Mouse (Mus musculus) thymus, adult 2 months (tissue): ENCODE results near the gene AL731706.1. TPM values are rescaled to one million over a fixed set of nuclear protein-coding genes. Genes with fewer than 3 reads are reported as not detected.

ENCODE experiments used
- DNase-seq: peaks from one replicate; pipeline ENCODE4 v3.0.0; 2021
- H3K27ac ChIP-seq: fragments of 200-500 bp; 2 replicates; pipeline ENCODE4 v1.5.1; 2012; ENCODE audit warnings: low read length, control low read depth; ENCODE audit not compliant: control insufficient read depth, insufficient read depth
- H3K27me3 ChIP-seq: fragments of 200-500 bp; 2 replicates; pipeline ENCODE4 v1.6.1; 2012; ENCODE audit warnings: mild to moderate bottlenecking, low read length, moderate library complexity, mixed read lengths; ENCODE audit not compliant: control insufficient read depth, insufficient read depth
- H3K36me3 ChIP-seq: fragments of 200-500 bp; 2 replicates; pipeline ENCODE4 v1.6.1; 2012; ENCODE audit warnings: mild to moderate bottlenecking, low read length, moderate library complexity; ENCODE audit not compliant: control insufficient read depth, insufficient read depth
- H3K4me1 ChIP-seq: fragments of 200-500 bp; replicated peaks from 2 replicates; pipeline ENCODE4 v1.6.1; 2012; ENCODE audit warnings: low read length; ENCODE audit not compliant: control insufficient read depth, insufficient read depth
- H3K4me3 ChIP-seq: fragments of 200-500 bp; 2 replicates; pipeline ENCODE4 v1.5.1; 2012; ENCODE audit warnings: mild to moderate bottlenecking, low read length, control low read depth, moderate library complexity; ENCODE audit not compliant: control insufficient read depth, insufficient read depth
- CTCF ChIP-seq: fragments of 200-500 bp; IDR thresholded peaks from 2 replicates; pipeline ENCODE4 v1.5.1; 2012; ENCODE audit warnings: mild to moderate bottlenecking, control low read depth, low read length, moderate library complexity, borderline replicate concordance; ENCODE audit not compliant: control insufficient read depth, poor library complexity, insufficient read depth; ENCODE audit errors: extremely low read depth
- POLR2A ChIP-seq: fragments of 200-500 bp; IDR thresholded peaks from 2 replicates; pipeline ENCODE4 v1.6.1; 2012; ENCODE audit warnings: mild to moderate bottlenecking, low read length, control low read depth, moderate library complexity; ENCODE audit not compliant: control insufficient read depth, poor library complexity, insufficient read depth; ENCODE audit errors: extremely low read depth
- WGBS: fragments of 180-500 bp; shearing (Covaris S2); methylation state at CpG from one replicate; pipeline ENCODE4 v1.1.7; 2018; 5-methylcytosine and 5-hydroxymethylcytosine counted together
- polyA plus RNA-seq: library from polyadenylated mRNA; depleted of rRNA; stranded (reverse); fragments of >200 nt; gene quantifications from 2 replicates; pipeline ENCODE4 v1.2.3, GENCODE M21; 2012

The AL731706.1 gene
- polyA plus RNA-seq, 1 experiment, result 8.0 TPM

GRCm38 (mm10) chr2:136919433-136919832, 28.2 kb upstream of the AL731706.1 start:
- no peaks in the 10 kb centered on the region for H3K36me3 ChIP-seq
- WGBS, result 97% methylated on average over 1 of the region's 1 CpGs

GRCm38 (mm10) chr2:136914334-136914902, 23.2 kb upstream of the AL731706.1 start:
- Histone ChIP-seq H3K4me3 (no peak overlapping the region), H3K4me1 (no peaks in the 10 kb centered on the region), H3K27ac (no peak overlapping the region), H3K27me3 (no peaks in the 10 kb centered on the region), H3K36me3 (no peaks in the 10 kb centered on the region)
- TF ChIP-seq CTCF (no peak), POLR2A (no peak)
- DNase-seq, result no peak
- 80% methylated on average over 3 of the region's 3 CpGs for WGBS

More at GRCm38 (mm10) chr2:136919433-136919832, 28.2 kb upstream of the AL731706.1 start:
- H3K27ac ChIP-seq, result no peak overlapping the region
- no peak overlapping the region for H3K4me3 ChIP-seq
- no peaks in the 10 kb centered on the region for H3K4me1 ChIP-seq
- H3K27me3 ChIP-seq, result no peaks in the 10 kb centered on the region
- no peak for DNase-seq
- TF ChIP-seq POLR2A (no peak), CTCF (no peak)

DNA sequence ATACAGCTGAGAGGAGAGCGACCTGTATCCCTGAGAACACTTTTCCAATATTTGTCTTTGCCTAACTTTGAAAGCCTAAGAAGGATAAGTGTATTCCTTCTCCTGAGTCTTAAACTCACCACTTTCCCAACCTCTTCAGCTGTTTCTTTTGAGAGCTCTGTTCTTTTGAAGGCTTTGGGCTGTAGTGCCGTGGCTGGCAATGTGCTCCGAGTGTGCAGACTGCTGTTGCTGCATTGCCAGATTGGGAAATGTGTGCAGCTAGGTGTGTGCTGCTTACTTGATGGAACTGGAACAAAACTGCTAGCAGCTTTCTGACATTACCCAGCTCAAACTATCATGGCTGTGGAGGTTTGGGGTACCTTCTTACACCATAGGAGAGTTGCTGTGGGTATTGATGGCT, 21.8 kb upstream of the AL731706.1 start:
- Histone ChIP-seq H3K4me3 (no peak overlapping the region), H3K27me3 (no peaks in the 10 kb centered on the region), H3K4me1 (no peaks in the 10 kb centered on the region), H3K36me3 (no peaks in the 10 kb centered on the region), H3K27ac (no peak overlapping the region)
- DNase-seq, result no peak
- no peak for TF ChIP-seq POLR2A
- no peak for TF ChIP-seq CTCF
- 96% methylated on average over 3 of the region's 3 CpGs for WGBS

DNA sequence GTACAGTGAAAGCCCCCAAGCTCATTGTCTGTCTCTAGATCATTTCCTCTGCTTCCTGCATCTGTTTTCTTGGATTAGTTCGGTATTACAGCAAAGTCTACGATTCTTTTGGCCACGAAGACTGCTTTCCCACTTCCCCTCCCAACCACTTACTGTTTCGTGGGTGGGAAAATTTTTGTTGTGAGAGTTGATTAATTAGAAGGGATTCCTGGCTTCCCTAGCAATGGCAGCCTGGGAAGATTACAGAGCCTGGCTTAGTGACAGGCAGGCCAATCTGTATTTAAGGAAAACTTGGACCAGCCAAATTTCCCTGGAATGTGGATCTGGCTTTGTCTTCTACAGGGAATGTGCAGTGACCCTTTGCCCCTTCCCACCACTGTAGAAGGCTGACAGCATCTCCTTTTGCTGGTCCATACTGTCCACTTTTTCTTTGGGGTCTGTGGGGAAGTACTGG, 20.8 kb upstream of the AL731706.1 start:
- H3K36me3 ChIP-seq, result no peaks in the 10 kb centered on the region
- no peak overlapping the region for H3K27ac ChIP-seq
- H3K27me3 ChIP-seq, result no peaks in the 10 kb centered on the region
- no peak overlapping the region for H3K4me3 ChIP-seq
- 42% methylated on average over 4 of the region's 4 CpGs for WGBS
- no peak for DNase-seq
- H3K4me1 ChIP-seq, result no peaks in the 10 kb centered on the region
- TF ChIP-seq CTCF (no peak), POLR2A (no peak)

DNA sequence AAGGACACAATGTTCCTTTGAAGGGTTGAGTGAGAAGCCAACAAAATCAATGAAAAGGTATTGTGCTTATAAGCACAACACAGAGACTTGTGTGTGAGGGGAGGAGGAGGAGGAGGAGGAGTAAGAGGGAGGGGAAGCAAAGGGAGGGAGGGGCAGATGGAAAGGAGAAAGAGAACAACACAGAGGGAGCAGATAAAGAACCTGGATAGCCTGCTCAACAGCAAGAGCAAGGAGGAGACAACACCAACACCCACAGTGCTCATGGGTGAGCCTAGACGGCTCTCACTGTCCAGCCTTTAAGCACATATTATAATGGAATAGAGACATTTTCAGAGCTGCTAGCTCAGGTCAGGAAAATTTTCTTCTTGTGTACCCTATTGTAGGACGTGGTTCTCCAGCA, 18.1 kb upstream of the AL731706.1 start:
- 98% methylated on average over 2 of the region's 2 CpGs for WGBS
- H3K36me3 ChIP-seq, result no peaks in the 10 kb centered on the region
- no peak overlapping the region for H3K4me3 ChIP-seq
- DNase-seq, result no peak
- no peaks in the 10 kb centered on the region for H3K27me3 ChIP-seq
- no peaks in the 10 kb centered on the region for H3K4me1 ChIP-seq
- no peak for TF ChIP-seq POLR2A
- no peak for TF ChIP-seq CTCF
- no peak overlapping the region for H3K27ac ChIP-seq

- Histone ChIP-seq H3K27me3 (no peaks in the 10 kb centered on the region), H3K27ac (no peak overlapping the region), H3K36me3 (no peaks in the 10 kb centered on the region), H3K4me1 (no peaks in the 10 kb centered on the region), H3K4me3 (no peak overlapping the region)
- TF ChIP-seq CTCF (no peak), POLR2A (no peak)
- no peak for DNase-seq
- WGBS, result 94% methylated on average over 3 of the region's 3 CpGs
Measured at GRCm38 (mm10) chr2:136908596-136908995, 17.4 kb upstream of the AL731706.1 start.

DNA sequence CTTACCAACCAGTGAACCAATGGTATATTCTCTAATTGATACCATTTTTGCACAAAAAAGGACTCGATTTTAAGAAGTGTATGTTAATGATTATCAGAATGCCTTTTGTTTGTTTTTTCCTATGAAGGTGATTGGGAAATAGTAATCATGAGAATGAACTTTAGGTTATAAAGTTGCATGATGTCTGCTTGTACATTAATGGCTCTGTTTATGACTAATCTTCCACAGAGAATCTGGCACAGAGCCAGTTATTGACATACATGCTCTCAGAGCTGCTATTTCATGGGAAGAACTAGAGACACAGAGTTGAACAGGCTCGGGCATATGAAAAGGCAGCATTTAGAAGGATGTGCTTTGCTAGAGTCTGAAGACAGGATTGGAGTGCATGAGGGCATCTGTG, 4.9 kb upstream of the AL731706.1 start:
- Histone ChIP-seq H3K27me3 (no peaks in the 10 kb centered on the region), H3K36me3 (no peaks in the 10 kb centered on the region)
- WGBS, result 92% methylated on average over 2 of the region's 2 CpGs

More for the DNA sequence above, 4.9 kb upstream of the AL731706.1 start:
- no peak for TF ChIP-seq CTCF
- no peak for TF ChIP-seq POLR2A
- Histone ChIP-seq H3K4me3 (no peak overlapping the region), H3K4me1 (no peaks in the 10 kb centered on the region), H3K27ac (no peak overlapping the region)
- no peak for DNase-seq
